Mouse (Mus musculus) MEL (cell line): ENCODE results near the gene Lmod1. TPM values are rescaled to one million over a fixed set of nuclear protein-coding genes. Genes with fewer than 3 reads are reported as not detected.

Experiments used
- DNase-seq: peaks from one replicate; pipeline ENCODE4 v3.0.0; 2011; ENCODE audit warnings: low read depth, low spot score
- H3K27ac ChIP-seq: 2 replicates; pipeline ENCODE4 v1.5.1; 2012; ENCODE audit warnings: low read depth, mild to moderate bottlenecking, control low read depth, low read length, moderate library complexity; ENCODE audit not compliant: control insufficient read depth
- H3K27me3 ChIP-seq, 2 experiments: fragments of 150-350 bp in 1 of 2; sonication (generic) in 1 of 2; 2 replicates each; pipeline ENCODE4 v1.6.1; 2012; ENCODE audit warnings: low read length in 2 of 2, mild to moderate bottlenecking in 2 of 2, improper control_type of control experiment in 1 of 2, moderate library complexity in 1 of 2; ENCODE audit not compliant: insufficient read depth in 2 of 2, control insufficient read depth in 1 of 2
- H3K36me3 ChIP-seq, 2 experiments: 2 replicates each; pipeline ENCODE4 v1.6.1; 2012 to 2014; ENCODE audit warnings: low read length in 2 of 2, improper control_type of control experiment in 1 of 2, inconsistent platforms in 1 of 2, mild to moderate bottlenecking in 1 of 2; ENCODE audit not compliant: insufficient read depth in 2 of 2, control insufficient read depth in 1 of 2
- H3K4me1 ChIP-seq, 2 experiments: fragments of 150-350 bp in 1 of 2; sonication (generic) in 1 of 2; 2 replicates each; pipeline ENCODE4 v1.6.1; 2012; ENCODE audit warnings: low read length in 2 of 2, improper control_type of control experiment in 1 of 2, mild to moderate bottlenecking in 1 of 2; ENCODE audit not compliant: insufficient read depth in 2 of 2, control insufficient read depth in 1 of 2
- H3K4me3 ChIP-seq, 2 experiments: fragments of 150-350 bp in 1 of 2; sonication (generic) in 1 of 2; 2 replicates each; pipeline ENCODE4 v1.5.1; 2012; ENCODE audit warnings: low read depth in 2 of 2, low read length in 2 of 2, mild to moderate bottlenecking in 2 of 2, moderate library complexity in 2 of 2, control low read depth in 1 of 2, improper control_type of control experiment in 1 of 2; ENCODE audit not compliant: control insufficient read depth in 1 of 2, insufficient read depth in 1 of 2
- H3K79me2 ChIP-seq: 2 replicates; pipeline ENCODE4 v1.6.1; 2012; ENCODE audit warnings: mild to moderate bottlenecking, low read length, moderate library complexity; ENCODE audit not compliant: control insufficient read depth, poor library complexity, insufficient read depth
- H3K9ac ChIP-seq: 2 replicates; pipeline ENCODE4 v1.6.1; 2012; ENCODE audit warnings: low read depth, mild to moderate bottlenecking, control low read depth, low read length, moderate library complexity; ENCODE audit not compliant: control insufficient read depth, poor library complexity, severe bottlenecking
- H3K9me3 ChIP-seq: fragments of 150-350 bp; sonication (generic); replicated peaks from 2 replicates; pipeline ENCODE4 v1.6.1; 2012; ENCODE audit warnings: mild to moderate bottlenecking, low read length, improper control_type of control experiment, moderate library complexity; ENCODE audit not compliant: insufficient read depth
- BHLHE40 ChIP-seq: IDR thresholded peaks from 2 replicates; pipeline ENCODE4 v1.6.1; 2012; ENCODE audit warnings: low read depth, mild to moderate bottlenecking, inconsistent platforms, low read length, improper control_type of control experiment, borderline replicate concordance
- CHD2 ChIP-seq: IDR thresholded peaks from 2 replicates; pipeline ENCODE4 v1.6.1; 2011; ENCODE audit warnings: low read length, improper control_type of control experiment
- CTCF ChIP-seq, 3 experiments: IDR thresholded peaks in 2 of 3; conservative IDR thresholded peaks in 1 of 3; 2 replicates each; pipeline ENCODE4 v1.5.1; 2011 to 2012; ENCODE audit warnings: low read length in 3 of 3, low read depth in 2 of 3, mild to moderate bottlenecking in 2 of 3, improper control_type of control experiment in 1 of 3, inconsistent platforms in 1 of 3, mixed read lengths in 1 of 3, moderate library complexity in 1 of 3; ENCODE audit not compliant: control insufficient read depth in 1 of 3, insufficient read depth in 1 of 3, poor library complexity in 1 of 3, severe bottlenecking in 1 of 3
- ETS1 ChIP-seq: IDR thresholded peaks from 2 replicates; pipeline ENCODE4 v1.6.1; 2012; ENCODE audit warnings: low read depth, mild to moderate bottlenecking, inconsistent platforms, low read length, improper control_type of control experiment, moderate library complexity
- GABPA ChIP-seq: IDR thresholded peaks from 2 replicates; pipeline ENCODE4 v1.6.1; 2012; ENCODE audit warnings: low read depth, mild to moderate bottlenecking, inconsistent platforms, low read length, improper control_type of control experiment, moderate library complexity
- GATA1 ChIP-seq: IDR thresholded peaks from 2 replicates; pipeline ENCODE4 v1.6.1; 2011; ENCODE audit warnings: low read depth, low read length, improper control_type of control experiment
- HCFC1 ChIP-seq: IDR thresholded peaks from 2 replicates; pipeline ENCODE4 v1.6.1; 2012; ENCODE audit warnings: low read depth, mild to moderate bottlenecking, inconsistent platforms, low read length, improper control_type of control experiment, moderate library complexity
- JUND ChIP-seq: IDR thresholded peaks from 2 replicates; pipeline ENCODE4 v1.6.1; 2011; ENCODE audit warnings: low read depth, mild to moderate bottlenecking, improper control_type of control experiment, low read length
- KAT2A ChIP-seq: conservative IDR thresholded peaks from 2 replicates; pipeline ENCODE4 v1.6.1; 2012; ENCODE audit warnings: low read depth, low read length, improper control_type of control experiment, inconsistent platforms
- MAZ ChIP-seq: IDR thresholded peaks from 2 replicates; pipeline ENCODE4 v1.6.1; 2012; ENCODE audit warnings: low read depth, mild to moderate bottlenecking, inconsistent platforms, low read length, improper control_type of control experiment
- MEF2A ChIP-seq: IDR thresholded peaks from 2 replicates; pipeline ENCODE4 v1.6.1; 2014; ENCODE audit warnings: low read depth, mild to moderate bottlenecking, inconsistent platforms, low read length, improper control_type of control experiment; ENCODE audit not compliant: poor library complexity, insufficient replicate concordance, severe bottlenecking; ENCODE audit errors: extremely low read depth
- MYB ChIP-seq: IDR thresholded peaks from 2 replicates; pipeline ENCODE4 v1.6.1; 2011; ENCODE audit warnings: mild to moderate bottlenecking, low read depth, low read length, improper control_type of control experiment
- MYC ChIP-seq: IDR thresholded peaks from 2 replicates; pipeline ENCODE4 v1.6.1; 2011; ENCODE audit warnings: low read depth, mild to moderate bottlenecking, low read length, improper control_type of control experiment, moderate library complexity
- NELFE ChIP-seq: IDR thresholded peaks from 2 replicates; pipeline ENCODE4 v1.6.1; 2011; ENCODE audit warnings: low read depth, low read length, improper control_type of control experiment
- NRF1 ChIP-seq: IDR thresholded peaks from 2 replicates; pipeline ENCODE4 v1.6.1; 2014; ENCODE audit warnings: low read depth, mild to moderate bottlenecking, inconsistent platforms, low read length, improper control_type of control experiment, moderate library complexity; ENCODE audit not compliant: poor library complexity, insufficient read depth, severe bottlenecking
- POLR2AphosphoS2 ChIP-seq: IDR thresholded peaks from 2 replicates; pipeline ENCODE4 v1.6.1; 2011; ENCODE audit warnings: low read length, improper control_type of control experiment
- POLR2AphosphoS5 ChIP-seq: IDR thresholded peaks from 2 replicates; pipeline ENCODE4 v1.6.1; 2012; ENCODE audit warnings: low read depth, borderline replicate concordance, mild to moderate bottlenecking, inconsistent platforms, low read length, moderate library complexity, mixed read lengths
- RAD21 ChIP-seq: IDR thresholded peaks from 2 replicates; pipeline ENCODE4 v1.6.1; 2011; ENCODE audit warnings: mild to moderate bottlenecking, low read depth, low read length, improper control_type of control experiment
- SMC3 ChIP-seq: IDR thresholded peaks from 2 replicates; pipeline ENCODE4 v1.6.1; 2011; ENCODE audit warnings: low read depth, low read length, improper control_type of control experiment
- TBP ChIP-seq: IDR thresholded peaks from 2 replicates; pipeline ENCODE4 v1.8.0; 2011; ENCODE audit warnings: low read depth, low read length, improper control_type of control experiment
- USF1 ChIP-seq: IDR thresholded peaks from 2 replicates; pipeline ENCODE4 v1.6.1; 2014; ENCODE audit warnings: low read depth, mild to moderate bottlenecking, inconsistent platforms, low read length, improper control_type of control experiment, moderate library complexity
- ZC3H11A ChIP-seq: IDR thresholded peaks from 2 replicates; pipeline ENCODE4 v1.6.1; 2012; ENCODE audit warnings: low read depth, mild to moderate bottlenecking, inconsistent platforms, low read length, improper control_type of control experiment
- ZMIZ1 ChIP-seq: IDR thresholded peaks from 2 replicates; pipeline ENCODE4 v1.6.1; 2012; ENCODE audit warnings: low read depth, mild to moderate bottlenecking, inconsistent platforms, low read length, improper control_type of control experiment, moderate library complexity
- polyA plus RNA-seq, 2 experiments: library from polyadenylated mRNA; stranded (reverse) in 1 of 2; unstranded in 1 of 2; fragments of >175 nt in 1 of 2; fragments of >200 nt in 1 of 2; gene quantifications; 2 replicates each; pipeline versions ENCODE4 v1.2.1 to v1.2.4; 2012; ENCODE audit warnings: low replicate concordance in 2 of 2, low read depth in 1 of 2; ENCODE audit not compliant: insufficient read length in 2 of 2, insufficient read depth in 1 of 2, missing spikeins in 1 of 2
- total RNA-seq: library from RNA; depleted of rRNA; stranded (reverse); fragments of 300-350 nt; gene quantifications from 2 replicates; pipeline ENCODE4 v1.2.3, GENCODE M21; 2012

Lmod1 gene
- total and polyA plus RNA-seq, 3 experiments, result not detected

- no peaks in the 10 kb centered on the region for H3K9me3 ChIP-seq
- H3K27me3 ChIP-seq, result peaks cover 14 to 19% of the 10 kb centered on the region in 2 experiments
- no peak for DNase-seq
- no peak overlapping the region for H3K27ac ChIP-seq
- H3K9ac ChIP-seq, result no peak overlapping the region
- H3K4me3 ChIP-seq, result no peak overlapping the region
- H3K79me2 ChIP-seq, result no peaks in the 10 kb centered on the region
- H3K4me1 ChIP-seq, result no peaks in the 10 kb centered on the region
- TF ChIP-seq POLR2AphosphoS5 (no peak), HCFC1 (no peak), MYC (no peak), MEF2A (no peak), POLR2AphosphoS2 (no peak), NRF1 (no peak), CTCF (IDR thresholded peaks at IDR 0.05 in 2 of 3, conservative IDR thresholded peaks at IDR 0.05 in 1 of 3; ENCODE audit: control insufficient read depth in 1 of 3, insufficient read depth in 1 of 3, low read depth in 2 of 3, low read length in 3 of 3, poor library complexity in 1 of 3, severe bottlenecking in 1 of 3) (no peak), MYB (no peak), KAT2A (no peak), ETS1 (no peak), BHLHE40 (no peak), TBP (no peak), GATA1 (no peak), GABPA (no peak), ZC3H11A (no peak), CHD2 (no peak), RAD21 (no peak), SMC3 (no peak), NELFE (no peak)
- TF ChIP-seq, all 39 proteins: peak for 0
- H3K36me3 ChIP-seq, result no peaks in the 10 kb centered on the region
These were observed 3.8 kb downstream of the Lmod1 start for GRCm38 (mm10) chr1:135328368-135328767.

GRCm38 (mm10) chr1:135330578-135330977 lies 6.0 kb downstream of the Lmod1 start:
- TF ChIP-seq MAZ (no peak), CHD2 (no peak), JUND (no peak), ZMIZ1 (no peak), USF1 (no peak)
- Histone ChIP-seq H3K9ac (no peak overlapping the region), H3K36me3 (no peaks in the 10 kb centered on the region), H3K9me3 (no peaks in the 10 kb centered on the region), H3K4me1 (no peaks in the 10 kb centered on the region), H3K4me3 (no peak overlapping the region), H3K79me2 (no peaks in the 10 kb centered on the region), H3K27ac (no peak overlapping the region), H3K27me3 (peaks cover 4 to 14% of the 10 kb centered on the region in 2 experiments; a peak in 3 of 4 replicates)
- no peak for DNase-seq
